Mouse (Mus musculus): ENCODE measurements around the gene Mier2.

Gene Mier2

DNA sequence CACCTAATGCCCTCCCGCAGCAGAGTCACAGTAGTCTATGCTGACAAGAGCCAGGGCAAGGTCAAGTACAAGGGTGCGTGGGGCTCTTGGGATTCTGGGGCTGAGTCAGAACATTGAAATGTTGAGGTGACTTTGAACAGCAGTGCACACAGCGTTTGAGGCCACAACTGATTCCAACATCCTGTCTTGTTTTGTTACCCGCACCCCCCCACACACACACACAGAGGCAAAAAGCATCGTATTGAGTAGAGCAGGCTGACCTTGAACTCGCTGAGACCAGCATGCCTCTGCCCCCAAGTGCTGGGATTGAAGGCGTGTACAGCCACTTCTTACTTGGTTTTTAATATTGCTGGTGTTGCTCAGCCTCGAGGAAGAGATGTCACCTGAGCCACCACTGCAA lies 19.4 kb upstream of the Mier2 start:
- no peak for DNase-seq

GRCm38 (mm10) chr10:79573611-79574010 lies 18.6 kb upstream of the Mier2 start:
- DNase-seq = no peak

DNA sequence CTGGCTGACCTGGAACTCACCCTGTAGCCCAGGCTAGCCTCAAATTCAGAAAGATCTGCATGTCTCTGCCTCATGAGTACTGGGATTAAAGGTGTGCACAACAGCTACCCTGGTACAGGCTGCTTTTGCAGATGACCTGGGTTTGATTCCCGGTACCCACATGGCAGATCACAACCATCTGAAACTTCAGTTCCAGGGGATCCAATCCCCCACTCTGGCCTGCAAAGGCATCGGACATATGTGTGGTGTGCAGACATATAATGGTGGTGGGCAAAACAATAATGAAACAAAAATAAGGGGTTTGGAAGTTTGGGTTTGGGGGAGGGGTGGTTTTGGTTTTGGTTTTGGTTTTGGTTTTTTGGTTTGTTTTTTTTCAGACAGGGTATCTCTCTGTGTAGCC lies 16.3 kb upstream of the Mier2 start:
- no peak for DNase-seq

DNA sequence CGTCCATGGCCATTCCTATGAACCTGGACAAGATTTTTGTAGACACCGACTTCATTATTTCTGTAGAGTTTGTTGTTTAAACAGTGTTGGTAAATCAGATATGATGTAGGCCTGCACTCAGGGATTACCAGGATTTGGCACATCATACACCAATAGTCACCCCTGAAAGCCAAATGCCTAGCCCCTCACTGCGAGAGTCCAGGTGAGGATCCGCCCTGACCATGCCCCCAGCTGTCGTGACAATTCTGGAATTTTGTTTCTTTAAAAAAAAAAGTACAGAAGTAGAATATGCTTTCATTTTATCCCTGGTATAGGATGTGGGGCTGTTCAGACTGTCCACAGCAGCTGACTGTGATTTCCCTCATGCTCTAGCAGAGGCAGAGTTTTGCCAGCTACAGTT lies 14.9 kb upstream of the Mier2 start:
- DNase-seq = no peak

- DNase-seq = no peak
These were observed 4.7 kb upstream of the Mier2 start for GRCm38 (mm10) chr10:79559716-79560115.

DNA sequence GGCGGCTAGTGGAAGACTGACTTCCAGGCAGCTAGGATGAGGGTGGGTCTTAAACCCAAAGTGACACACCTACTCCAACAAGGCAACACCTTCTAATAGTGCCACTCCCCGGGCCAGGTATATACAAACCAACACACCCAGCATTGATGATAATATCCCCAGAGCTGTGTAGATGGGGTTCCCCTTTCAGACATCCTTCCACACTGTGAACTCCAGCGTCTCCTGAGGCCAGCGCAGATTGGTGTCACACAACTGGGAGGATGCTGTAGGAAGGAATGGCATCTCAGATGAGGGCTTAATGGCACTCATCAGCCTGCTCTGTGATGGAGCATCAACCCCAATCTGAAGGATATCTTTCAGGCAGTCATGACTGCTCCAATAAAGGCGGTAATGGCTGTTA lies 2.5 kb upstream of the Mier2 start:
- no peak for DNase-seq

GRCm38 (mm10) chr10:79556951-79557350 lies 2.0 kb upstream of the Mier2 start:
- no peak for DNase-seq

DNA sequence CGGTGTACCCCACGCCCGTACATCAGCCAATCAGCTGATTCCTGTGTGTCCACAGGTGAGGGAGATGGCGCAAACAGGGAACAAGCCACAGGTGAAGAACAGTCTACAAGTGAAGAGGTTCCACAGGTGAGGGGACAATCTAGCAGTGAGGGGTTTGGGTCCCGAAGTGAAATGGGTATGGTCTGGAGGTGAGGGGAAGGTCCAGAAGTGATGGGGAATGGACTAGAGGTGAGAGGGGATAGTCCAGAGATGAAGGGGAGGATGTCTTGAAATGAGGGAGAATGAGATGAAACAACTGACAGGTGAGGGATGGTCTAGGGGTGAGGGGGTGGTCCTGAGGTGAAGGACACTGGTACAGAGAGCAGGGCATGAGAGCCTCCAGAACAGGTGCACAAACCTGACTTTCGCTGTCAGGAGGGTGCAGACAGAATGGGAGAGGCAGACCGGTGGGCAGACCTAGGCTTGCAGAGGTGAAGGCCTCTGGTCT lies 282 bp upstream of the Mier2 start:
- DNase-seq = no peak

- DNase-seq = no peak
These were observed 1.3 kb downstream of the Mier2 start for GRCm38 (mm10) chr10:79553691-79554090.

DNA sequence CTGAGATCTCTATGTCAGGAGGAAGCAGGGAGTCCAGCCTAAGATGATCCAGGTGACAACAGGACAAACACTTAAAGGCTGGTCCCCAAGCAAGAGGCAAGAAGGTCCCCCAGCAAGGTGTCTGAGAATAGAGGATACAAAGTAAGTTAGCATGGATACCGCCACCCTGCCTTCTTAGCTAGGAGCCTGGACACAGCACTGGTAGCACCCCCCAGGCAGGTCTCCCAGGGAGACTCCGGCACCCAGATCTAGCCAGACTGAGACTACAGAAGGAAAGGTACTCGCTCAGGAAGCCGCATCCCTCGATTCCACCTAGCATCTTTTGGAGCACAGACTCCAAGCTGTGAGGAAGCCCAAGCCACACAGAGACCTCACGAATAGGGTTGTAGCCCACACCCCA lies 1.8 kb downstream of the Mier2 start:
- no peak for DNase-seq

DNA sequence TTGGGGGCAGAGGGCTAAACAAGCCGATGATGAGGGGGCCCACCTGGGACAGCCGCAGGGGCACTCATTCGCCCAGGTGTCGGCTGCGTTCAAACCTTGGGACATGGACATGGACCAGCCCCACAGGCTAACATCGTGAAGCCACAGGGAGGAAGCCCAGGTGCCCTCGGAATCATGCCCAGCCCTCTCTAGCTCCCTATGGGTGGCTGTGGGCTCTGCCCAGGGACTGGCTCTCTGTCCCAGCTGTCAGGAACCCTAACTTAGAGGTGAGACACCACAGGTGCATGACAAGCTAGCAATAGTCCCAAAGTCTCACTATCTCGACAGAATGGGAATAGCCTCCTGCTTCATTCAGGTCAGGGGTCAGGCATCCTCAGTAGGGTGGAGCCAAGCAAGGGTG lies 2.5 kb downstream of the Mier2 start:
- no peak for DNase-seq

DNA sequence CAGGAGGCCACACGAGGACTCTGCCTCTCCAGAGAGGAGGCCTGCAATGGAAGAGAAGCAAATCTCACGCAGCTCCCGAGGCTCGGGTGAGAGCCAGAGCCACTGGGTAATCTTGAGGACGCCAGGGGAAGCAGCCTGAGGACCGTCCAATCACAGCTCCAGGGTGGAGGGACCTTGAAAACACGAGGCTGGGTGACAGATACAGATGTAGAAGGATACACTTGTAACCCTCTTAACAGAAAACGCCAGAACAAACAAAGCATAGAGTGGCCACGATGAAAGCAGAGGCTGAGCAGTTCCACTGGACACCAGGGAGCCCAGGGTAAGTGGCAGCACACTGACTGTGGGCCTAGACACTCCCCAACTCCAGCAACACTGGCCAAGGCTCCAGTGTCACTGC lies 4.6 kb downstream of the Mier2 start:
- DNase-seq = no peak

DNA sequence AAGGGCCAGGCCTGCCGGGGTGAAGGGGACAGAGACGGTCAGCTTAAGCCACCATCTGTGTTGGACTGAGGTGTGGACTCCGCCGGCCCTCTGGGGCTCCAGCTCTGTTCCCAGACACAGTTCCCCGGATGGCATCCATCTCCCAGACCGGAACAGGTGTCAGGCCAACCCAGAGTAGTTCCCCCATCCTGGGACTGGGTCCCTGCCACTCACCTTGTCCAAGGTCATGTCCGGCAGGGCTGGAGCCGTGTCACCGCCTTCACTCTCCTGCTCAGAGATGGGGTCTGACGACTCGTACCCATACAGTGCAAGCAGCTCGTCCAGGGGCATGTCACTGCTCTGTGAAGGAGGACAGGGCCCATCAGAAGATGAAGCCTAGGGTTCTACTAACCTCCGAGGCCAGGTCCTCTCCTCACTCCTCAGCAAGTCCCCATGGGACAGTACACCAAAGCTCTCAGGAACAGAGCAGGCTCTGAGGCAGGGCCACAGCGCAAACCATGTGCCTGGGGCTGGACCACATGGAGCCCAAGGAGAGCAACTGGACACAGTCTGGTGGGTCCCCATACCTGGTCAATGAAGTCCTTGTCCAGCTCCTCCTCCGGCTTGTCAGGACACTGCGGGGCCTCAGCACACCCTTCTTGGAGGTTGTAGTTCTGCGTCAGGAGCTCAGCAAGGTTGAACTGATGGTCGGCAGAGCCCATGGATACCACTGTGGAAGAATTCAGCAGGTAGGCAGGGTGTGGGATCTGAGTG lies 5.9 kb downstream of the Mier2 start:
- DNase-seq = no peak

- no peak for DNase-seq
These were observed 6.5 kb downstream of the Mier2 start for GRCm38 (mm10) chr10:79548546-79548945.

GRCm38 (mm10) chr10:79547148-79547675 lies 7.8 kb downstream of the Mier2 start:
- no peak for DNase-seq

DNA sequence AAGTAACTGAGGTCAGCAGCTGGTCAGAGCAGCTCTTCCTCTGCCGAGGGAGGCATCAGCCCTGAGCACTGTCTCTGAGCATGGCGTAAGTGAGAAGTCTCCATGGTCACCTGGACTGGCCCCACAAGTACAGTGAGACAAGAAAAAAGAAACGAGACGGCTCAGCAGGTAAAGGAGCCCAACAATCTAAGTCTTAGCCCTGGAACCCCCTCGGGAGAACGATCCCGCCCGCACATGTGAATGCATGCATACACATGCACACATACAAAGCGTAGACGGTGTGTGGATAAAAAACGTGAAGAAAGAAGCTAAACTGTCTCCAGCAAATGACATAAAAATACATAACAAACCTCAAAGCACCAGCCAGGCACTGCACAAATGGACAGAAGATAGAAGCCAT lies 8.5 kb downstream of the Mier2 start:
- no peak for DNase-seq

- no peak for DNase-seq
These were observed 9.1 kb downstream of the Mier2 start for GRCm38 (mm10) chr10:79545891-79546290.

GRCm38 (mm10) chr10:79544631-79545030 lies 10.4 kb downstream of the Mier2 start:
- DNase-seq = no peak

GRCm38 (mm10) chr10:79543884-79544597 lies 11.0 kb downstream of the Mier2 start:
- DNase-seq = no peak

- DNase-seq = no peak
These were observed 12.8 kb downstream of the Mier2 start for GRCm38 (mm10) chr10:79542171-79542570.

- no peak for DNase-seq
These were observed 13.5 kb downstream of the Mier2 start for GRCm38 (mm10) chr10:79541522-79541921.

- DNase-seq = no peak
These were observed 14.3 kb downstream of the Mier2 start for GRCm38 (mm10) chr10:79540746-79541145.

GRCm38 (mm10) chr10:79539701-79540495 lies 15.1 kb downstream of the Mier2 start:
- DNase-seq = no peak
